22 mouse cellular contexts compared by ENCODE assay signal in the genomic region with DNA sequence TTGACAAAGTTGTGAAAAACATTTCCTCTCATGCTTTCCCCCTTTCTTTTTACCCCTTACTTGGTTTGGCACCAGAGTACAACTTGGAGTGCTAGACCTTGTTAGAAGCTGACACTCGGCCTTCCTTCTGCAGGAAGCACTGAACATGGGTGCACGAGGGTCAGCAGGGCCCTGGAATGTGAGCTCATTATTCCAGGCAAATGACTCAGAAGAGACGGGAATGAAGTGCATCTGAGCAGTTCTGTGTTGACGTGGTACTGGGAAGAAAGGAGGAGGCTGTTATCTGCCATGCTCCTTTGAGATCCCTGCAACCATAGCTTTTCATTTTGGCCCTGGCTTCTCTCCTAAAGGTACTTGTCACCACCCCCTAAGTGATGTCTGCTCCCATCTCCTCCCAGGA. TPM values are rescaled to one million over a fixed set of nuclear protein-coding genes. Genes with fewer than 3 reads are reported as not detected.
A peak's percentile ranks its signal among the peaks of the same experiment; 100 is the strongest.
DNase-seq lines count a peak whose midpoint lies in the region; ATAC-seq lines count a peak whose summit lies in the region.
"Had no signal": no experiment of that assay in that cellular context is flagged by ENCODE, and none has a peak within 500 bp of the region (broad histone marks: within the 10 kb centered on the region; RNA-seq: fewer than 3 reads in every experiment).

No protein-coding gene starts in this region.

- no peak for ATAC-seq in midbrain, embryonic 11.5 days (ENCODE audit: low FRiP score)
- ATAC-seq: CD4-positive, CD25-positive, alpha-beta regulatory T cell, adult 4 months; forebrain, embryonic 13.5 days; forebrain, postnatal 0 days had no signal

- H3K27ac ChIP-seq in macrophage: 0 out of 2 replicates have a peak overlapping the region, but pooled peaks have one; percentile 89
- no peak overlapping the region for H3K27ac ChIP-seq in midbrain, embryonic 11.5 days (ENCODE audit: low read depth, low read length)
- H3K27ac ChIP-seq: embryonic facial prominence, embryonic 13.5 days; forebrain, embryonic 13.5 days; heart, adult 2 months; heart, embryonic 15.5 days; hindbrain, embryonic 13.5 days had no signal

- peak; percentile 22 for DNase-seq in kidney, postnatal 10 days
- DNase-seq in kidney, adult 11 months: no peak
- peak; percentile 71 for DNase-seq in 3T3-L1 (ENCODE audit: low read depth, low spot score)
- DNase-seq in Muller cell, postnatal 12 days (ENCODE audit: inconsistent ontology term): peak; percentile 69
- DNase-seq in midbrain, embryonic 11.5 days (ENCODE audit: low spot score, missing footprints): no peak
- DNase-seq in left cerebral cortex, adult 8-10 months (ENCODE audit: low spot score in 2 of 2): no peak
- DNase-seq: adrenal gland, adult 2 months; B cell, adult 2 months; cerebellum, adult 2 months; cerebellum, postnatal 10 days; forebrain, postnatal 0 days; gastrocnemius, postnatal 14 days; heart, adult 2 months; heart, postnatal 14 days had no signal

- no peaks in the 10 kb centered on the region for H3K27me3 ChIP-seq in midbrain, embryonic 11.5 days (ENCODE audit: control insufficient read depth, insufficient read depth, low read length)
- H3K27me3 ChIP-seq: embryonic facial prominence, embryonic 13.5 days; forebrain, embryonic 13.5 days; heart, embryonic 15.5 days; hindbrain, embryonic 13.5 days had no signal

- no peak overlapping the region for H3K4me2 ChIP-seq in midbrain, embryonic 11.5 days
- H3K4me2 ChIP-seq: embryonic facial prominence, embryonic 13.5 days; forebrain, embryonic 13.5 days; heart, embryonic 11.5 days; heart, embryonic 15.5 days; hindbrain, embryonic 13.5 days had no signal

- WGBS in macrophage (ENCODE audit: missing documents): 92% methylated on average over 4 of the region's 4 CpGs
- WGBS in midbrain, embryonic 11.5 days: 51% methylated on average over 4 of the region's 4 CpGs

- H3K79me2 ChIP-seq in macrophage (ENCODE audit: inconsistent target): peaks cover 36% of the 10 kb centered on the region

- no peaks in the 10 kb centered on the region for H3K9me3 ChIP-seq in midbrain, embryonic 11.5 days (ENCODE audit: control insufficient read depth, low read length)
- H3K9me3 ChIP-seq: embryonic facial prominence, embryonic 13.5 days; forebrain, embryonic 13.5 days; G1E; heart, embryonic 15.5 days; hindbrain, embryonic 13.5 days had no signal

- no peaks in the 10 kb centered on the region for H3K4me1 ChIP-seq in midbrain, embryonic 11.5 days (ENCODE audit: control insufficient read depth, insufficient read depth, low read length)
- H3K4me1 ChIP-seq: forebrain, embryonic 13.5 days; heart, embryonic 15.5 days; hindbrain, embryonic 13.5 days had no signal

- no peak overlapping the region for H3K4me3 ChIP-seq in macrophage (ENCODE audit: inconsistent target)
- H3K4me3 ChIP-seq in midbrain, embryonic 11.5 days (ENCODE audit: low read depth, low read length): no peak overlapping the region
- H3K4me3 ChIP-seq: embryonic facial prominence, embryonic 13.5 days; forebrain, embryonic 13.5 days; heart, adult 2 months; heart, embryonic 15.5 days; hindbrain, embryonic 13.5 days had no signal

- H3K9ac ChIP-seq in midbrain, embryonic 11.5 days (ENCODE audit: low read length): no peak overlapping the region
- H3K9ac ChIP-seq: embryonic facial prominence, embryonic 13.5 days; forebrain, embryonic 13.5 days; forebrain, postnatal 0 days; heart, embryonic 15.5 days; hindbrain, embryonic 13.5 days had no signal

- no peaks in the 10 kb centered on the region for H3K36me3 ChIP-seq in macrophage (ENCODE audit: inconsistent target)
- H3K36me3 ChIP-seq in midbrain, embryonic 11.5 days (ENCODE audit: control insufficient read depth, insufficient read depth, low read length): no peaks in the 10 kb centered on the region
- H3K36me3 ChIP-seq: embryonic facial prominence, embryonic 13.5 days; G1E; heart, embryonic 15.5 days; hindbrain, embryonic 13.5 days had no signal

RNA-seq across cellular contexts. Expression of gene Mrtfb, which starts 10.6 kb away (rescaled TPM):
- total RNA-seq in macrophage (2018; cell fraction: chromatin; rRNA removed): 100 to 1,000 TPM in 1 of 26 experiments, 10 to 100 TPM in 25; 39.0 to 112 (median 57.9) TPM
- 10 to 100 TPM; 23.1 to 40.5 (median 28.4) TPM for total RNA-seq in macrophage (2018; cell fraction: cytosol; rRNA removed)
- 10 to 100 TPM; 29.6 to 91.0 (median 45.3) TPM for total RNA-seq in macrophage (2018; cell fraction: nucleus; rRNA removed)
- 15.0 to 27.0 TPM (median 21.2 TPM) in 3 replicates for polyA plus RNA-seq in macrophage (2018)
- polyA plus RNA-seq in midbrain, embryonic 11.5 days (2014; fragmentation: Nextera tagmentation; extraction: Ambion mirVana): 18.7 and 19.1 TPM in 2 replicates
- 100 to 1,000 TPM; 168 to 192 (median 172) TPM for total RNA-seq in left cerebral cortex, adult 8-10 months (2022)

Comparison
In these comparisons a context has a peak if more than half of its experiments do, and no peak if none do; other contexts are left out.
1. DNase-seq: peak in kidney, postnatal 10 days (single experiment), 3T3-L1 (single experiment) and Muller cell, postnatal 12 days (single experiment); none in kidney, adult 11 months (single experiment), midbrain, embryonic 11.5 days (single experiment) and left cerebral cortex, adult 8-10 months (0 of 2).